Mouse (Mus musculus): Measurements from ENCODE around the gene Ric1. TPM values are rescaled to one million over a fixed set of nuclear protein-coding genes. Genes with fewer than 3 reads are reported as not detected.
"Not testable (repeated sequence)": the region's sequence is repeated elsewhere in the genome, so short reads cannot be mapped to it uniquely, and the experiment has no call there.

The Ric1 gene
- polyA plus RNA-seq, 1 experiment, result 1.4 TPM

- Histone ChIP-seq H3K9me3 (no peaks in the 10 kb centered on the region), H3K27me3 (replicated peaks) (no peaks in the 10 kb centered on the region), H3K36me3 (replicated peaks; ENCODE audit: low read length) (peaks cover 9% of the 10 kb centered on the region), H3K4me1 (peaks cover 5% of the 10 kb centered on the region), H3K4me3 (replicated peaks) (no peak overlapping the region)
- TF ChIP-seq GATA1 (IDR thresholded peaks at IDR 0.05; ENCODE audit: borderline replicate concordance, low read length) (no peak), FLI1 (IDR thresholded peaks at IDR 0.05; ENCODE audit: low read length) (no peak)
Observed at GRCm38 (mm10) chr19:29544026-29544425, 21.9 kb downstream of the Ric1 start.

- Histone ChIP-seq H3K4me1 (no peaks in the 10 kb centered on the region), H3K9me3 (no peaks in the 10 kb centered on the region)
- TF ChIP-seq FLI1 (IDR thresholded peaks at IDR 0.05; ENCODE audit: low read length) (no peak), GATA1 (IDR thresholded peaks at IDR 0.05; ENCODE audit: borderline replicate concordance, low read length) (no peak)
Observed at GRCm38 (mm10) chr19:29550618-29551017, 28.5 kb downstream of the Ric1 start.

GRCm38 (mm10) chr19:29551128-29551527 is 29.0 kb downstream of the Ric1 start:
- no peaks in the 10 kb centered on the region for H3K4me1 ChIP-seq
- H3K27me3 ChIP-seq (replicated peaks), result no peaks in the 10 kb centered on the region
- no peaks in the 10 kb centered on the region for H3K9me3 ChIP-seq
- H3K36me3 ChIP-seq (replicated peaks; ENCODE audit: low read length), result no peaks in the 10 kb centered on the region
- TF ChIP-seq FLI1 (IDR thresholded peaks at IDR 0.05; ENCODE audit: low read length) (no peak), GATA1 (IDR thresholded peaks at IDR 0.05; ENCODE audit: borderline replicate concordance, low read length) (no peak)
- no peak overlapping the region for H3K4me3 ChIP-seq (replicated peaks)

More at GRCm38 (mm10) chr19:29550618-29551017, 28.5 kb downstream of the Ric1 start:
- H3K4me3 ChIP-seq (replicated peaks), result no peak overlapping the region
- no peaks in the 10 kb centered on the region for H3K27me3 ChIP-seq (replicated peaks)
- no peaks in the 10 kb centered on the region for H3K36me3 ChIP-seq (replicated peaks; ENCODE audit: low read length)

- not testable (repeated sequence) for H3K36me3 ChIP-seq (replicated peaks; ENCODE audit: low read length); H3K27me3 ChIP-seq (replicated peaks); H3K4me3 ChIP-seq (replicated peaks); H3K9me3 ChIP-seq; H3K4me1 ChIP-seq
Observed at GRCm38 (mm10) chr19:29551980-29552379, 29.9 kb downstream of the Ric1 start.

- H3K36me3 ChIP-seq (replicated peaks; ENCODE audit: low read length), result peaks cover 10% of the 10 kb centered on the region
- H3K4me1 ChIP-seq; H3K9me3 ChIP-seq; H3K27me3 ChIP-seq (replicated peaks); H3K4me3 ChIP-seq (replicated peaks): not testable (repeated sequence)
Observed at GRCm38 (mm10) chr19:29557171-29557845, 35.2 kb downstream of the Ric1 start.

GRCm38 (mm10) chr19:29562166-29562565 is 40.1 kb downstream of the Ric1 start:
- H3K4me1 ChIP-seq, result peaks cover 3% of the 10 kb centered on the region; the same call in 1 of the 2 replicates
- TF ChIP-seq GATA1 (IDR thresholded peaks at IDR 0.05; ENCODE audit: borderline replicate concordance, low read length) (no peak), FLI1 (IDR thresholded peaks at IDR 0.05; ENCODE audit: low read length) (no peak)
- no peaks in the 10 kb centered on the region for H3K27me3 ChIP-seq (replicated peaks)
- peaks cover 32% of the 10 kb centered on the region for H3K36me3 ChIP-seq (replicated peaks; ENCODE audit: low read length)
- no peak overlapping the region for H3K4me3 ChIP-seq (replicated peaks)
- no peaks in the 10 kb centered on the region for H3K9me3 ChIP-seq

- Histone ChIP-seq H3K36me3 (replicated peaks; ENCODE audit: low read length) (peaks cover 34% of the 10 kb centered on the region), H3K9me3 (no peaks in the 10 kb centered on the region), H3K4me1 (no peaks in the 10 kb centered on the region), H3K27me3 (replicated peaks) (no peaks in the 10 kb centered on the region), H3K4me3 (replicated peaks) (no peak overlapping the region)
- no peak for TF ChIP-seq FLI1 (IDR thresholded peaks at IDR 0.05; ENCODE audit: low read length)
- no peak for TF ChIP-seq GATA1 (IDR thresholded peaks at IDR 0.05; ENCODE audit: borderline replicate concordance, low read length)
Observed at GRCm38 (mm10) chr19:29562603-29563002, 40.5 kb downstream of the Ric1 start.

GRCm38 (mm10) chr19:29563258-29563779 is 41.2 kb downstream of the Ric1 start:
- Histone ChIP-seq H3K36me3 (replicated peaks; ENCODE audit: low read length) (peaks cover 36% of the 10 kb centered on the region), H3K9me3 (no peaks in the 10 kb centered on the region), H3K4me3 (replicated peaks) (no peak overlapping the region), H3K4me1 (no peaks in the 10 kb centered on the region), H3K27me3 (replicated peaks) (no peaks in the 10 kb centered on the region)
- TF ChIP-seq GATA1 (IDR thresholded peaks at IDR 0.05; ENCODE audit: borderline replicate concordance, low read length), result no peak
- TF ChIP-seq FLI1 (IDR thresholded peaks at IDR 0.05; ENCODE audit: low read length), result no peak

- H3K27me3 ChIP-seq (replicated peaks), result no peaks in the 10 kb centered on the region
- H3K4me3 ChIP-seq (replicated peaks), result no peak overlapping the region
- TF ChIP-seq FLI1 (IDR thresholded peaks at IDR 0.05; ENCODE audit: low read length) (no peak), GATA1 (IDR thresholded peaks at IDR 0.05; ENCODE audit: borderline replicate concordance, low read length) (no peak)
- no peaks in the 10 kb centered on the region for H3K9me3 ChIP-seq
- H3K4me1 ChIP-seq, result no peaks in the 10 kb centered on the region
- H3K36me3 ChIP-seq (replicated peaks; ENCODE audit: low read length), result peaks cover 51% of the 10 kb centered on the region
Observed at GRCm38 (mm10) chr19:29566512-29566911, 44.4 kb downstream of the Ric1 start.

- no peaks in the 10 kb centered on the region for H3K4me1 ChIP-seq
- H3K9me3 ChIP-seq, result no peaks in the 10 kb centered on the region
- H3K4me3 ChIP-seq (replicated peaks), result no peak overlapping the region
- TF ChIP-seq FLI1 (IDR thresholded peaks at IDR 0.05; ENCODE audit: low read length) (no peak), GATA1 (IDR thresholded peaks at IDR 0.05; ENCODE audit: borderline replicate concordance, low read length) (no peak)
- no peaks in the 10 kb centered on the region for H3K27me3 ChIP-seq (replicated peaks)
- peaks cover 58% of the 10 kb centered on the region for H3K36me3 ChIP-seq (replicated peaks; ENCODE audit: low read length)
Observed at GRCm38 (mm10) chr19:29582439-29582838, 60.4 kb downstream of the Ric1 start.

- TF ChIP-seq GATA1 (IDR thresholded peaks at IDR 0.05; ENCODE audit: borderline replicate concordance, low read length), result no peak
- no peak for TF ChIP-seq FLI1 (IDR thresholded peaks at IDR 0.05; ENCODE audit: low read length)
- Histone ChIP-seq H3K9me3 (no peaks in the 10 kb centered on the region), H3K36me3 (replicated peaks; ENCODE audit: low read length) (peaks cover 62% of the 10 kb centered on the region)
Observed at GRCm38 (mm10) chr19:29583734-29584133, 61.7 kb downstream of the Ric1 start.

GRCm38 (mm10) chr19:29593783-29594182 is 71.7 kb downstream of the Ric1 start:
- not testable (repeated sequence) for H3K9me3 ChIP-seq; H3K4me3 ChIP-seq (replicated peaks); H3K4me1 ChIP-seq; H3K27me3 ChIP-seq (replicated peaks)
- peaks cover 48% of the 10 kb centered on the region for H3K36me3 ChIP-seq (replicated peaks; ENCODE audit: low read length)

More at GRCm38 (mm10) chr19:29583734-29584133, 61.7 kb downstream of the Ric1 start:
- no peak overlapping the region for H3K4me3 ChIP-seq (replicated peaks)
- no peaks in the 10 kb centered on the region for H3K27me3 ChIP-seq (replicated peaks)
- H3K4me1 ChIP-seq, result no peaks in the 10 kb centered on the region
